Mouse (Mus musculus): ENCODE results near the gene B4galt4. TPM values are rescaled to one million over a fixed set of nuclear protein-coding genes. Genes with fewer than 3 reads are reported as not detected.

B4galt4 gene
- total and polyA plus RNA-seq, 3 experiments = not detected

DNA sequence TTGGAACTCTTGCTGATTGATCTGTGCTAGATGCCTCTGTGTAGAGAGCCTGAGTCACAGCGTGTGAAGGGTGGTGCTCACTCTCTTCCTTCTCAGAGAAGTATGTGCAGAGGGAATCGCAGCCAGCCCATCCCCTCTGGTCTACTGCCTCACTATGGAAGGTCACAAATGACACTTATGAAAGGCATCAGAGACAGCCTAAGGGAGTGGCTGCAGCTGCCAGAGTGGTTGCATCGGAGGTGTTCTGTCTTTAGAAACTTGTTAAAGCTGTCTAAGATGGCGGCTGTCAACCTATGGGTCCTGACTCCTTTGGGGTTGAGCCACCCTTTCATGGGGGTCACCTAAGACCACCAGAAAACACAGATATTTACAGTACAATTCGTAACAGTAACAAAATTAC, 68.1 kb downstream of the B4galt4 start:
- Histone ChIP-seq H3K36me3 (replicated peaks in 1 of 2; ENCODE audit: control insufficient read depth in 1 of 2, insufficient read depth in 1 of 2, low read length in 1 of 2) (no peaks in the 10 kb centered on the region), H3K4me2 (ENCODE audit: insufficient read depth, low read depth, poor library complexity, severe bottlenecking) (no peak overlapping the region), H3K4me3 (replicated peaks in 1 of 3; ENCODE audit: low read depth in 2 of 3, low read length in 2 of 3, poor library complexity in 1 of 3) (no peak overlapping the region), H3K79me2 (replicated peaks; ENCODE audit: control insufficient read depth, extremely low read depth, insufficient read depth, poor library complexity, severe bottlenecking) (no peaks in the 10 kb centered on the region), H3K9ac (ENCODE audit: insufficient read depth, low read depth) (no peak overlapping the region), H3K9me3 (replicated peaks; ENCODE audit: low read length) (peaks cover 12% of the 10 kb centered on the region), H3K27me3 (replicated peaks) (no peaks in the 10 kb centered on the region), H3K4me1 (ENCODE audit: control insufficient read depth in 1 of 2, insufficient read depth in 2 of 2) (no peaks in the 10 kb centered on the region), H3K27ac (ENCODE audit: insufficient read depth, low read depth) (no peak overlapping the region)
- TF ChIP-seq MXI1 (IDR thresholded peaks at IDR 0.05; ENCODE audit: low read depth, low read length) (no peak), NELFE (IDR thresholded peaks at IDR 0.05; ENCODE audit: low read depth, low read length) (no peak), SMC3 (IDR thresholded peaks at IDR 0.05; ENCODE audit: low read depth, low read length) (no peak), ZKSCAN1 (IDR thresholded peaks at IDR 0.05; ENCODE audit: borderline replicate concordance, low read depth, low read length) (no peak)
- no peak for DNase-seq (ENCODE audit: extremely low read depth)
- dilution Hi-C loops (cut with MboI; ENCODE audit: extremely low pct_ligation_motif_present, extremely low pct_unique_long_range_greater_than_20kb, low sequenced_read_pairs) (no loop called here), in situ Hi-C loops (cut with MboI; ENCODE audit: low pct_ligation_motif_present, low pct_unique_long_range_greater_than_20kb, low sequenced_read_pairs) (no loop called here)

- no peak for TF ChIP-seq UBTF (IDR thresholded peaks at IDR 0.05; ENCODE audit: low read depth, low read length)
- TF ChIP-seq POLR2AphosphoS2 (IDR thresholded peaks at IDR 0.05; ENCODE audit: low read depth, low read length) = no peak
- TF ChIP-seq SMC3 (IDR thresholded peaks at IDR 0.05; ENCODE audit: low read depth, low read length) = peak; percentile 84
- peak; percentile 74 for TF ChIP-seq RAD21 (IDR thresholded peaks at IDR 0.05; ENCODE audit: low read depth, low read length)
- TF ChIP-seq ELF1 (IDR thresholded peaks at IDR 0.05; ENCODE audit: low read depth, low read length) = no peak
- no peak for TF ChIP-seq USF2 (conservative IDR thresholded peaks at IDR 0.05; ENCODE audit: low read depth, low read length)
- TF ChIP-seq CTCF (conservative IDR thresholded peaks at IDR 0.05 in 1 of 2, IDR thresholded peaks at IDR 0.05 in 1 of 2; ENCODE audit: low read depth in 2 of 2, low read length in 2 of 2) = peak; percentile 76 to 91
- TF ChIP-seq EP300 (IDR thresholded peaks at IDR 0.05; ENCODE audit: low read length) = no peak
- no peak for TF ChIP-seq TCF12 (IDR thresholded peaks at IDR 0.05; ENCODE audit: low read depth, low read length)
- no peak for TF ChIP-seq RCOR1 (conservative IDR thresholded peaks at IDR 0.05; ENCODE audit: low read depth, low read length)
- TF ChIP-seq IRF4 (IDR thresholded peaks at IDR 0.05; ENCODE audit: low read depth, low read length) = peak; percentile 27; the same call in 1 of the 2 replicates
- no peak for TF ChIP-seq TBP (conservative IDR thresholded peaks at IDR 0.05; ENCODE audit: low read depth, low read length)
- no peak for TF ChIP-seq CHD2 (IDR thresholded peaks at IDR 0.05; ENCODE audit: low read length)
- no peaks in the 10 kb centered on the region for H3K4me1 ChIP-seq (ENCODE audit: control insufficient read depth in 1 of 2, insufficient read depth in 2 of 2)
- DNase-seq (ENCODE audit: extremely low read depth) = peak; percentile 74
- H3K27ac ChIP-seq (ENCODE audit: insufficient read depth, low read depth) = no peak overlapping the region
- no peak overlapping the region for H3K4me2 ChIP-seq (ENCODE audit: insufficient read depth, low read depth, poor library complexity, severe bottlenecking)
- no peak overlapping the region for H3K4me3 ChIP-seq (replicated peaks in 1 of 3; ENCODE audit: low read depth in 2 of 3, low read length in 2 of 3, poor library complexity in 1 of 3)
- H3K27me3 ChIP-seq (replicated peaks) = no peaks in the 10 kb centered on the region
- peaks cover 12% of the 10 kb centered on the region for H3K9me3 ChIP-seq (replicated peaks; ENCODE audit: low read length)
- in situ Hi-C loops (cut with MboI; ENCODE audit: low pct_ligation_motif_present, low pct_unique_long_range_greater_than_20kb, low sequenced_read_pairs) (no loop called here), dilution Hi-C loops (cut with MboI; ENCODE audit: extremely low pct_ligation_motif_present, extremely low pct_unique_long_range_greater_than_20kb, low sequenced_read_pairs) (no loop called here)
- H3K79me2 ChIP-seq (replicated peaks; ENCODE audit: control insufficient read depth, extremely low read depth, insufficient read depth, poor library complexity, severe bottlenecking) = no peaks in the 10 kb centered on the region
- no peak overlapping the region for H3K9ac ChIP-seq (ENCODE audit: insufficient read depth, low read depth)
- no peaks in the 10 kb centered on the region for H3K36me3 ChIP-seq (replicated peaks in 1 of 2; ENCODE audit: control insufficient read depth in 1 of 2, insufficient read depth in 1 of 2, low read length in 1 of 2)
These were observed 70.5 kb downstream of the B4galt4 start for GRCm38 (mm10) chr16:38812521-38812920.

Other genes starting within 250 kb of the B4galt4 start
- 49.7 and 50.1 TPM in 2 replicates for gene Timmdc1, start 219.6 kb upstream of the B4galt4 start, total RNA-seq (2012; rRNA removed)
- gene Timmdc1, start 219.6 kb upstream of the B4galt4 start, total RNA-seq (2014; rRNA removed) = 32.5 and 36.5 TPM in 2 replicates
- 45.1 and 45.3 TPM in 2 replicates for gene Timmdc1, start 219.6 kb upstream of the B4galt4 start, polyA plus RNA-seq (2012; ENCODE audit: insufficient read length, low read depth)
- gene Poglut1, start 192.0 kb upstream of the B4galt4 start, total RNA-seq (2012; rRNA removed) = 41.4 and 44.2 TPM in 2 replicates
- 65.6 and 76.9 TPM in 2 replicates for gene Poglut1, start 192.0 kb upstream of the B4galt4 start, total RNA-seq (2014; rRNA removed)
- 54.7 and 54.8 TPM in 2 replicates for gene Poglut1, start 192.0 kb upstream of the B4galt4 start, polyA plus RNA-seq (2012; ENCODE audit: insufficient read length, low read depth)
- gene Tmem39a, start 183.6 kb upstream of the B4galt4 start, total RNA-seq (2012; rRNA removed) = 61.9 and 66.5 TPM in 2 replicates
- gene Tmem39a, start 183.6 kb upstream of the B4galt4 start, total RNA-seq (2014; rRNA removed) = 42.3 and 52.3 TPM in 2 replicates
- 120 and 137 TPM in 2 replicates for gene Tmem39a, start 183.6 kb upstream of the B4galt4 start, polyA plus RNA-seq (2012; ENCODE audit: insufficient read length, low read depth)
- 1.1 and 2.0 TPM in 2 replicates for gene Arhgap31, start 29.0 kb upstream of the B4galt4 start, total RNA-seq (2012; rRNA removed)
- gene Arhgap31, start 29.0 kb upstream of the B4galt4 start, total RNA-seq (2014; rRNA removed) = 0.05 and 0.15 TPM in 2 replicates
- gene Arhgap31, start 29.0 kb upstream of the B4galt4 start, polyA plus RNA-seq (2012; ENCODE audit: insufficient read length, low read depth) = 0.61 and 0.76 TPM in 2 replicates
- gene Upk1b, start 58.1 kb downstream of the B4galt4 start, total RNA-seq (2012; rRNA removed) = not detected in 2 replicates
- not detected in 2 replicates for gene Upk1b, start 58.1 kb downstream of the B4galt4 start, total RNA-seq (2014; rRNA removed)
- gene Upk1b, start 58.1 kb downstream of the B4galt4 start, polyA plus RNA-seq (2012; ENCODE audit: insufficient read length, low read depth) = not detected in 2 replicates
- gene 4930435E12Rik, start 86.5 kb downstream of the B4galt4 start, total RNA-seq (2012; rRNA removed) = not detected in 2 replicates
- gene 4930435E12Rik, start 86.5 kb downstream of the B4galt4 start, total RNA-seq (2014; rRNA removed) = not detected in 2 replicates
- gene 4930435E12Rik, start 86.5 kb downstream of the B4galt4 start, polyA plus RNA-seq (2012; ENCODE audit: insufficient read length, low read depth) = not detected in 2 replicates
- gene Igsf11, start 150.4 kb downstream of the B4galt4 start, total RNA-seq (2012; rRNA removed) = not detected in 2 replicates
- gene Igsf11, start 150.4 kb downstream of the B4galt4 start, total RNA-seq (2014; rRNA removed) = 0.05 TPM in 1 of 2 replicates, not detected in the other
- 0.19 TPM in 1 of 2 replicates, not detected in the other for gene Igsf11, start 150.4 kb downstream of the B4galt4 start, polyA plus RNA-seq (2012; ENCODE audit: insufficient read length, low read depth)

Measured in CH12.LX (cell line).